Mouse (Mus musculus): ENCODE data around the gene Hoxc10.

Hoxc10 gene

DNA sequence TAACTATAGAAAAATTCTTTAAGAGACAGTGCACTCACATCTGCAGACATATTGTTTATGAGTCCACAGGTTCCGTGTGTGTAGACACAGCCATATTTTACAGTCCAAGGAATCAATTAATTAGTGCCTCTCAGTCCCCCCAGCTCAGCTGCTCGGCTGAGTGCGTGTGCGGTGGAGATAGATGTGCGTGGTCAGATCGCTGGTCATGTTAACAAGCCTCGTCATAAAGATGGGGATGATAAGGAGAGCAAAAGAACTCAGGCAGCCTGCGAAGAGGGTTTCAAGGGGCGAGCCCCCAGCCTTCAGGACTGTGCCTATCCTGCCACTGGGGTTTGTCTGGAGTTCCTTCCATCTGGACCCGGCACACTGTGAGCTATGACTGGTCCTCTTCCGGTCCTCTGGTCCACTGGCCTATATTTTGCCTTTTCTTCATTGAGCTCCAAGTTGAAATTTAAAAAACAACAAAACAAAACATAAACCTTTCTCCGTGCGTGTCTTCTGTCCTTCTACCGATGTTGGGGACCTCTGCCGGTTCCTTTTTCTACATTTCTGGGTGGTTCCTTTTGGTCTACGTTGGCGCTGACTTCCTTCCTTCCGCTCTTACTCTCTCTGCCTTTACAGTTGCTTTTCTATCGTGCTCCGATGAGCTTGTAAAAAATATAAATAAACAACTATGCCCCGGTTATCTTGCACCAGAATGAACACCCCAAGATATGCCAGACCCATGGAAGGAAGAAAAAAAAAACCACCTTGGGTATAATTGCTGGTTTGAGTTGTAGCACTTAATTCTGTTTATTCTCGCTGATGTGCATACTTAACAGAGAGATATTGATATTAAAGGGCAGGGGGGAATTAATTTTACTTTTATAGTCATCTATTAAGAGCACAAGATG, 21.2 kb upstream of the Hoxc10 start:
- no peak for DNase-seq (ENCODE audit: low spot score)

DNA sequence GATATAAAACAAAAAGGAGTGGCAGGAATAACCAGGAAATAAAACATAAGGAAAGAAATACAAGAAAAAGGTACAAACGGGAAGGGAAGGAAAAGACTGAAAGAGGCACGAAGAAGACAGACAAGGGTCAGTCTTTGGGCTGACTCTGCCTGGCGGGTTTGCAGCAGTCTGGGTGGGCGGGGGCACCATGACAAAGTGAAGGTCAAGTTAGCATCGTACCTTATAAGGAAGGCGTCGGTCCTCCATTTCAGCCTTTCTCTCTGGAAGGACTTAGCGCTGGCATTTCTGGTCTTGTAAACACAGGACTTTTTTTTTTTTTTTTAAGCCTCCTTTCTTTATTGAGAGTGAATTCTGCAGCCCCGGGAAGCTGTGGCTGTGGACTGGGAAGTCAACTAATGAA, 19.3 kb upstream of the Hoxc10 start:
- no peak for DNase-seq (ENCODE audit: low spot score)

DNA sequence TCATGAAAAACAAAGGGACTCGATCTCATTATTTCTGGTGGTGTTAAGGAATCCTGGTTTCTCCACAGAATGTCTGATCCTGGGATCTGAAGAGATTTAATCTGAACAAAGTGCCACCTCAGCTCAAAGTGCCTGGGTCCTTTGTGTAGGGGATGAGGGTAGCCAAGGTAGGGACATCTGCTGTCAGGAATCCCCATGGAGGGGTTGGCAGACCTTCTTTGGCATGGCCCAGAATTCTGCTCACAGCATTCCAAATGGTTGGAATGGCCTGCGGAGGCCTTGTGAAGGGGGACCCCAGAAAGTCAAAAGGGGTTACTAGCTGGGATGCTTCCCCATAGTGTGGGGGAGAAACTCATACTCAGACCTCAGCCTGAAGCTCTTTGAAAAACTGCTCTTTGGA, 17.8 kb upstream of the Hoxc10 start:
- DNase-seq (ENCODE audit: low spot score), result no peak

DNA sequence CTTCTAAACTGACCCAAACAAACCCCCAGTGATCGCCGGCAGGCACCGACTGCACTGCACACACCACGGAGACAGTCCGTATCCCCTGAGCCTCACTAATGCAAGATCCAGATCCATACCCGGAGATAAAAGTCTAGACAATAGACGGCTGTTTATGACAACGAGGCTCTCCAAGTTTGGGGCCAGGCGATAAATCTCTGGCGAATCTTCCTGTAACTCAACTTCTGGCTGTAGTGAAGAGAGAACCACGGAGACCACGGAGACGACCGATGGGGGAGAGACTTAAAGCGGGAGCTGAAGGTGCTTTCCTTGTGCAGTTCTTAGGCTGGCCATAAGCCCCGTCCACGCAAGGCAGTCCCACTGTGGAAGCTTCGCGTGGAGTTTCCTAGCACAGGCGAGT, 16.9 kb upstream of the Hoxc10 start:
- DNase-seq (ENCODE audit: low spot score), result no peak

DNA sequence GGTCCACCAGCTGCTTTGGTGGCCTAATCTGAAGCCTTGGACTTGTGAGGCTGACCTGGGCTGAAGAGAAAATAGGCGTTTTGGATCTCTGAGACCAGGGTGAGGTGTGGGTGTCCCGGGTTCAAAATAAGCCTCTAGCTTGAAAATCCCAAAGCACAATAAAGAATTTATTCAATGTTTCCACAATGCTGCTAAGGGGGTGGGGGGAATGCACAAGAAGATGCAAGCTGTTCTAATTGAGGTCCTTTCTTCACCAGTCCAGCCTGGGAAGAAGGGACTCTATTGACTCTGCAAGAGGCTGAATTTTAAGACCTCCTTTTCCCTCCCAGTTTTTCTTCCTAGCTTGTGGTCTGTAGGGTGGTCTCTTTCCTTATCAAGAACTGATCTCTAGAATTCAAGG, 15.7 kb upstream of the Hoxc10 start:
- DNase-seq (ENCODE audit: low spot score), result no peak

DNA sequence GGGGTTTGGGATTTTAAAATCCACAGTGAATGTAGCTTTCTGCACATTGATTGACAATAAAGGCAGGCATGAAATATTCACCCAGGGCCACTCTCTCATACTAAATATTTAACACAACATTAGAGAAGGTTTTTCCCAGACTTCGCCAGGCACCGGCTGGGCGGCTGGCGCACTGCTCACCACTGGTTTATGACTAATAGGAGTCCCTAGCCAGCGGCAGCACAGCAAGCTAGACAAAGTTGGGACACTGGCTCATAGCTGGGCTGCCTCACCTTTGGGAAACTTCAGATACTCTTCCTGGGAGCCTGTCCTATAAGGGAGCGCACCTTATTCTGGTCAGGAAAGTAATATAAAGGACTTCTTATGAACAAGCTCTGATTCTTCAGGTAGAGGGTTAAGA, 13.0 kb upstream of the Hoxc10 start:
- DNase-seq (ENCODE audit: low spot score), result no peak

DNA sequence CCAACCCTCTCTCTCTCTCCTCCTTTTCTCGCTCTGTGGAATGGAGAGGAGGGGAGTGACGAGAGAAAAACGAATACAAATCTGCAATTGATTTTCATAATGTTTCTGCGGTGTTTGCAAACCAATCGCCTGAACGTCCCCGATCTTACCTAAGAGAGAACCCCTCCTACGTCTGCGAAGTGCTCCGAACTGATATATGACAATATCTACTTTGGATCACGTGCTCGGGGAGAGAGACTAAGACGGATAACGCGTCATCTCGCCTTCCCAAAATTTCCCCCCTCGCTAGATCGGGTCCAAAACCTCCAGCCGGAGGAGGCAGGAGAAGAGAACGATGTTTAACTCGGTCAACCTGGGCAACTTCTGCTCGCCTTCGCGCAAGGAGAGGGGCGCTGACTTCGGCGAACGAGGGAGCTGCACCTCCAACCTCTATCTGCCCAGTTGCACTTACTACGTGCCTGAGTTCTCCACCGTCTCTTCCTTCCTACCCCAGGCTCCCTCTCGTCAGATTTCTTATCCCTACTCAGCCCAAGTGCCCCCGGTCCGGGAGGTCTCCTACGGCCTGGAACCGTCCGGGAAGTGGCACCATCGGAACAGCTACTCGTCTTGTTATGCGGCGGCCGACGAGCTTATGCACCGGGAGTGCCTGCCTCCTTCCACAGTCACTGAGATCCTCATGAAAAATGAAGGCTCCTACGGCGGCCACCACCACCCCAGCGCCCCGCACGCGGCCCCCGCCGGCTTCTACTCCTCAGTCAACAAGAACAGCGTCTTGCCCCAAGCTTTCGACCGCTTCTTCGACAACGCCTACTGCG, 12.2 kb upstream of the Hoxc10 start, which contains the start of gene Hoxc11:
TSS of gene Hoxc11 (plus strand) at position 236 of the 815 bp plus-strand sequence.
- DNase-seq (ENCODE audit: low spot score), result no peak

DNA sequence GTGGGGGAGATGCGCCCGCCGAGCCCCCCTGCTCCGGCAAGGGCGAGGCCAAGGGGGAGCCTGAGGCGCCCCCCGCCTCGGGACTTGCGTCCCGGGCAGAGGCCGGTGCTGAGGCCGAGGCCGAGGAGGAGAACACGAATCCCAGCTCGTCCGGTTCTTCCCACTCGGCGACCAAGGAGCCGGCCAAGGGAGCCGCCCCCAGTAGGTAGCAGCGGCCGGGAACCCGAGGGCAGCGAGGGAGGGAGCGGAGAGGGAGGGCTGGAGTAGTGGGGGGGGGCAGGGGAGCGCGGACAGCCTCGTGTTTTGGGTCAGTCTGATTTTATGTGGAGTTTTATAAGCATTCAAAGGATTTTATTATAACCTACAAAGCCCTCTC, 11.6 kb upstream of the Hoxc10 start:
- DNase-seq (ENCODE audit: low spot score), result no peak

DNA sequence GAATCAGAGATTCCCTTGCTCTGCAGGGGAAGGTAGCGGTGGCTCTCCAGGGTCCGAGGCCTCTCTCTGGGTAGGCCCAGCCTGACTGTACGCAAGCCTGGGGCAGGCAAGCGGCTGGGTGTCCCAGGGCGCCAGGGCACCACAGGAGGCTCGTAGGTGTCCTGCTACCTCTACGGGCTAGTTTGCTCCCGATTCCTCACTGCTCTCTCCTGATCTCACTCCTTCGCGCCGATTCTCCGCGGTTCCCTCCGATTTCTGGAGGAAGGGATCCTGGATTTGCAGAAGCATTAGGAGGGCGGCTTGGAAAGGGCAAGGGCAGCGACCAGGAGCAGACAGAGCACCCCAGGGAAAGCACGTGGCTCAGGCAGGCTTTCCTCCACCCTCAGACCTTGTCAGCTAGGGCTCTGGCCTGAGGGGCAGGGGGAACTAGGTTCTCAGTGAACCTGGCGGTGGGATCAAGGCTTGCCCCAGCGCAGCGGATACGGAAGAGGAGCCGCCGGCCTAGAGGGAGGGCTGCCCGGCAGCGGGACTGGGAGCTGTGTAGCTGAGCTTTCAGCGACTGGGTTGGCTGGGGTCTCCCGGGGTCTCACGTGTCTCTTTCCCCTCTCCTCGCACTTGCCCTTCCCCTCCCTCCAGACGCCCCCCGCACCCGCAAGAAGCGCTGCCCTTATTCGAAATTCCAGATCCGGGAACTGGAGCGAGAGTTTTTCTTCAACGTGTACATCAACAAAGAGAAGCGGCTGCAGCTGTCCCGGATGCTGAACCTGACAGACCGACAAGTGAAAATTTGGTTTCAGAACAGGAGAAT, 10.6 kb upstream of the Hoxc10 start:
- DNase-seq (ENCODE audit: low spot score), result no peak

DNA sequence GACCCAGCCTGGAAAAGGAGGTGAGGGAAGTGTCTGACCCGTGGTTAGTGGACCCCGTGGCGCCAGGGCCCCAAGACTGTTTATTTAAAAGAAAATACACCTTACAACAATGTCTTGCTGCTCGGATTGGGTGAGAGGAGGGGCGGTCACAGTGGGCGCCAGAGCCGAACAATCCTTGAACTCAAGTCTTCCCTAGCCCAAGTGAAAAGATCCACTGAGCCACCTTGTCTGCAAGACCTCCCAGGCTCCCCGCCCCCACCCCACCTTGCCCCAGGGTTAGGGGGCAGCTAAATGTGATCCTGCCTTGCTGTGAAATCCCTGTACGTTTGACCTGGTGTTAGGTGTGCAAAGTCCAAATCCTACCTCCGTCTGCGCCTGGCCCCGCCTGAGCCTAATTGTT, 9.7 kb upstream of the Hoxc10 start:
- DNase-seq (ENCODE audit: low spot score), result no peak

DNA sequence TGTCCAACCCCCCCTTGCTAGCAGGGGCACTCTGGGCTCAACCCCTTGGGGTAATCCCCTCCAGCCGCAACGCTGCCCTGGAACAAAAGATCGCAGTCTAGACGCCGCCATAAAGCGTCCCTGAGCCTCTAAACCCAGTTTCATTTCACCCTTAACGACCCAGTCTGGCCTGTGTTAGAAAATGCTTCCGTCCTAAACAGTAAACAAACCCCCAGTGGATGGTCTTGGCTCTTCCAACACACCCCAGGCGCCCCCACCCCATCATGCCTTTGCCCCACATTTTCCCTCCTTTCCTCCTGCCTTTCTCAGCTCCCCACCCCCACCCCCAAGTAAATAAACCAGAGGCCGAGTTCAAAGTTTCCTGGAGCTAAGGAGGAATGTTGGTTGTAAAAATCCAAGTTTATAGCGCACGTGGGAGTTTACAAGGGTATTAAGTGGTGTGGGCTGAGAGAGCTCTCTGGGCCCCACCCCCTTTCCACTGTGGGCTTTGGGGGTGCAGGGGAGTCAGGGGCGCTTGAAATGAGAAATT, 6.9 kb upstream of the Hoxc10 start:
- no peak for DNase-seq (ENCODE audit: low spot score)

DNA sequence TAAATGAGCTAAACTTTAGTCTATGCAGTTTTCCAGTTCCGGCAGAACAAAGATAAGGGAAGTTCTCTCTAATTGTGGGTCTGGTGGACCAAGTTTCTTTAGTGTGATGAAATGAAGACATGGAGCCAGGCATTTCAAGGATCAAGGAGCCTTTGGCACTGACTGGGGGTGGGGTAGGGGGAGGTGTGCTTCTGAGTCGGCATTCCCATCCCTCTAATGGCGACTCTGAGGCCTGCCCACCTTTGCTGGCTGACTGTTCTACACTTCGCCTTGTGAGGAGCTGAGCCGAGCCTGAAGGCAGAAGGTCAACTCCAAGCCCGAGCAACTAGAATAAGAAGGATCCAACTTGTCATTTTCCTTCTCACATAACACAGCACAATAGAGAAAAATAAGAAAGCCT, 4.9 kb upstream of the Hoxc10 start:
- no peak for DNase-seq (ENCODE audit: low spot score)

DNA sequence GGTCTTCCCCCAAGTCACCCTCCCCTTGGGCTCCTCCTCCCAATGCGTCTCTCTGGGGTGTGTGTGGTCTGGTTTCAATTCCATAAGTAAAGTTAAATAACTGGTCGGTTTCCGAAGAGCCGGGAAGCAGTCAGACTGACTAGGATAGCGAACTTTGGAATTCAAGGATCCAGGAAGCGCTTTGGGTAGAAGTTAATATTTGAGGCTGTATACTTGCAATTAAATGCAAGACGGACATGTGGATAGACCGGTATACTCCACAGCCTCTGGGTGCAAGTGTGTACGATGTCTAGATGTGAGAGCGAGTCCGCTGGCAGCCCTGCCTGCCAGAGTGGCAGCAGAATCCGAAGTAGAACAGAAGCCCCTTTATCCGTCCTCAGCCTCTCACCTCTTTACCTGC, 4.1 kb upstream of the Hoxc10 start:
- DNase-seq (ENCODE audit: low spot score), result no peak

DNA sequence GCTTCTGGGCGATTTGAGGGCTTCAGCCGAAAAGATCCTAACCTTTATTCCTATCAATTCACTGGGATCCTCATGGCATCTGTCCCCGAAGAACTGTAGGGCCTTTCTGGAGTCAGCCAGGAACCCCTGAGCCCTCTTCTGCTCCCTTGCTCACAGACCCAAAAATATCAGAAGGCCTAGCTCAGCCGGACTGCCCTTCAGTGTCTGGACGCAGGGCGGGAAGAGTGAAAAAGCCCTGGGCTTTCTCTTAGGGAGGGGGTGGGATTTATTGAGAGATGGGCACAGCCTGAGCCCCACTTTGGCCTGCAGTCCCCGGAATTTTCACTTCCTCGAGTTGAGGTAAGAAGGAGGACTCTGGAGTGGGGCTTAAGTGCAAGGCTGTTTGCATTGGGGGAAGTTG, 3.3 kb upstream of the Hoxc10 start:
- DNase-seq (ENCODE audit: low spot score), result no peak

DNA sequence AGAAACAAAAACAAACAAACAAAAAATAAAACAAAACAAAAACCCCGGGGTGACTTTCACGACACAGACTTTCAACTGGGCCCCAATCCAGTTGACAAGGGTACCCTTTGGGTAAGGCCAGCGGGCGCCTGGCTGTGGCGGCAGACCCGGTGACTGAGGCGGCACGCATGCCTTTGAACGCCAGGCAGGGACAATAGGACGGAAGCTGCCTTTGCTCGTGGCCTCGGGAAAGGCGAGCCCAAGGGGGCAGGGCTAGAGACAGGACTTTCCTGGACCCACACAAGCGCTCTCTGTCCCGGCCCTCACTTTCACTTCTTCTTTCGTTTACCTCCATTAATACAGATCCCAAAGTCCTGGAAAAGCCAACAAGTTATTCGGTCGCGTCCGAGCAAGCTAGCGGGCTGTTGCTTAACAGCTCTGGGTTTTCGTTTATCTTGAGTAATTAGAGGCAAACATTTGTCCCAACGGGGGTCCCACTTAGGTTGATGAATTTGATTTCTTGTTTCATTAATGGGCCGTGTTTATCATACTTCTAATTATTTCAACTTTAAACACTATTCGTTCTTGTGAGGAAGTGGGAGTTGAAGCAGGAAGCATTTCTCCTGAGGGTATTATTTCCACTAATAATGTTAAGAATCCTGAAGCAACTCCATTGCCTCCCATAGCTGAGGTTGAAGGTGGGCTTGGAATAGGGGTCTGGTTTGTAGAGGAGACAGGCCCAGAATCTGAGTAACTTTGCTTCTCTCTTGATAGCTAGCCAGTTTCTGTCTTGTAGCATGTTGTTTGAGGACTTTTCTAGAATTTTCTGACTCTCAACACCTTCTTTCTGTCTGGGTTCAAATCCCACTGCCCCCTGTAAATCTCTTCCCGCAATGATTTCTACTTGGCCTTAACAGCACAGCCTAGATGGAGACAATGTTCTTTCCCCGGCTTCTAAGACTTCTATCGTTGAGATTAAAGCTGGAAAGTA, 2.6 kb upstream of the Hoxc10 start:
- DNase-seq (ENCODE audit: low spot score), result peak; percentile 81

DNA sequence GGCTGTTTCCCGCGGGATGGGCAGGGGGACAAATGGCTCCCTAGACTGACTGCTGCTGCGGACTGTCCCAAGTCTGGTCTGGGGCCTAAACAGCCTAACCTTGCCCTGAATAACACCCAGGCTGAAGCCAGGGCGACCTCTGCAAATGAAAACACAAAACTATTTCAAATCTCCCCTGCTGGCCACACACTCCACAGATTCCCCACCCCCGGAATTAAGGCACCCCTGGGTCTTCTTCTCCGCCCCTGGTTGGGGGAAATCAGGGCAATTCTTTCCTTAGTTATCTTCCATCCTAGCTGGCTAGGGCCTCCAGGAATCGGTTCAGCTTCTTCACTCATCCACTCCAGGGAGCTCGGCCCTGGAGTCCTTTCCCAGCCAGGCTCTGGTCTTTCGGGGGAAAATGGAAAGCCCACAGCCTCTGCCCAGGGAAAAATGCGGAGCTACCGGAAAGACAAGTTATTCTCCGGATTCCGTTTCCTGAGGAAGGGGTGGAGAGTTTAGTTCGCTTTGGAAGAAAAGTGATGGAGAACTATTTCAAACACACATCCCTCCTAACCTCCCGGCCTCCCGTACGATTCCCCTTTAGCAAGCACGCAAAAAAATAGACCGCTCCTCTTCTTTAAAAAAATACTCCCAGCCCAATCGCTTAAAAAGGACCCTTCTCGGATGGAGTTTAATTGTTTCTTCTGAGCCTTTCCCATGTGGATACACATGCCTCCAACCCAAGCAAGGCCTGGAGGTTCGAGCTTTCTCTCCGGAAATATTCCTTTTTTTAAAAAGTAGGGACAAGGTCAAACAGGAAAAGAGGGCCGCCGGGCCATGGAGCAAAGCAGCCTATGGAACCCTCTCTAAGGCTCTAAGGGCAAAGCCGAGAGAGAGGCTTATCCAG, 1.3 kb upstream of the Hoxc10 start:
- no peak for DNase-seq (ENCODE audit: low spot score)

DNA sequence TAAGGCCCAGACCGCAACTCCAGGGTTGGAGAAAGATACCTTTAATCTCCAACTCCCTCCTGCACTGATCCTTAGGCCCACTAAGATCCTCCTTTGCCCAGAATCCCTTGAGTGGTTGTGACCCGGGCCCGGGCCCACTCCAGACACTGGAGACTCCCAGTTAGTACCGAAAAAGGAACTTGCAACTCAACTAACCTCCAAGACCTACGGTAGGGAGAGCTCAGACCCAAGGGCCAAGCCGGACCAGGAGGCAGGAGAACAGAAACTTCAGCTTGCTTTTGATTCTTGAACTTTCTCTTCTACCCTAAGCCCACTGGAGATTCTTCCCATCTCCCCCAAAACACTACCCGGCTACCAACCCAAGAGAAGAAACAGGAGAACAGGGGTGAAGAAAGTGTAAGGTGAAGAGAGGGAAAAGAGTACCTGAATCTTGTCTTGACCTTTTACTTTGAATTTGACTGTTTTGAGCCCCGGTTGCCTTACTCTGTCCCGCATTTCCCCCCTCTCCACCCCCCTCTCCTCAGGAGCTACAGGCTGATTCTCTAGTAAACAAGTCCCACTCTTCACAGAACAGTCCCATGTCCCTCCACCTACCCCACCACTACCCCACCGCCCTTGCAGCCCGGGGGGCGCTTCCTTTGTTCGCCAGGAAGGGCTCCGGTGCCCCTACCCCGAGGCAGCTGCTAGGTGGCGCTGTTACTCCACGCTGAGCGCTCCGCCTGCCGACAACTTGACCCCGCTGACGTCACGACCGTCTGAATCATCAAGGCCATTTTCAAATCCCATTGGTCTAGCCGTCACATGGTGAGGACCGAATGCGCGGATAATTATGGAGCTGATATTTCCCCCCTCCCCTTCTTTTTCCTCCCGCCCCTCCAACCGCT, 462 bp upstream of the Hoxc10 start:
- peak; percentile 95 for DNase-seq (ENCODE audit: low spot score)

DNA sequence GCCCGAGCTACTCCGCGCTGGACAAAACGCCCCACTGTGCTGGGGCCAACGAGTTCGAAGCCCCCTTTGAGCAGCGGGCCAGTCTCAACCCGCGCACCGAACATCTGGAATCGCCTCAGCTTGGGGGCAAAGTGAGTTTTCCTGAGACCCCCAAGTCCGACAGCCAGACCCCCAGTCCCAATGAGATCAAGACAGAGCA, 615 bp downstream of the Hoxc10 start, which contains the start of gene Hoxc5:
TSS of gene Hoxc5 (plus strand) at position 132 of the 199 bp plus-strand sequence.
- DNase-seq (ENCODE audit: low spot score), result no peak

All from embryo, embryonic 10.5 days (tissue).